Mouse (Mus musculus): ENCODE data around the gene Kdr.
A peak's percentile ranks its signal among the peaks of the same experiment; 100 is the strongest.

Kdr gene

DNA sequence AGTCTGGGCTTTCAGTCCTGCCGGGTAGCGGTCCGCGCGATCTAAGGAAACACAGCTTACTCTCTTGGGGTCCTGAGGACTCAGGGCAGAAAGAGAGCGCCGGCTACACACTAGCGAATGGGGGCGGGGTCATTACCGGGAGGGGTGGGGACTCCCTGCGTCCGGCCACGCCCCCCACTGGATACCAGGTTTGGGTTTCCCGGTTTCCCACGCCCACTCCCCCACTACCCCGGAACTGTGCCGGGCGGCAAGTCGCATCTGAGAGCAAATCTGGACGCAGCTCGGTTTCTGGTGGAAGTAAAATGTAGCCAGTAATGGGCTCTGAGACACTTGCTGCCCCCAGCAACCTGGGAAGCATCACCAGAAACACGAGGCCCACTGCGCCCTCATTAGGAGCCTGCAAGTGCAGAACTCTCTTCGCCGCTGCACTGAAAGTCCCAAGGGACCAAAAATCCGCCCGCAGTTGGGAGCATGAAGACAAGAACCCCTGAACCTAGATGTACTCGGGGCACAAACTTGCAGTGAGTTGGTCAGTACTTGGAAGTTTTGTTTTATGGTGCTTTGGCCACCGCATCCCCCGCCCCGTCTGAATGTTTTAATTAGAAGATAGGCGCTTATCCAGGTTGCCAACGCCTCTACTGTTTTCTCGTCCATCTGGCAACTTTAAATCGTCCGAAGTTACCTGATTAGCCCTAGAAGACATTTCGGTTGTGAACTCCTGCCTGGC lies at the start of gene Kdr:
TSS of gene Kdr (minus strand) at position 85 of the 727 bp plus-strand sequence.
- DNase-seq = no peak

DNA sequence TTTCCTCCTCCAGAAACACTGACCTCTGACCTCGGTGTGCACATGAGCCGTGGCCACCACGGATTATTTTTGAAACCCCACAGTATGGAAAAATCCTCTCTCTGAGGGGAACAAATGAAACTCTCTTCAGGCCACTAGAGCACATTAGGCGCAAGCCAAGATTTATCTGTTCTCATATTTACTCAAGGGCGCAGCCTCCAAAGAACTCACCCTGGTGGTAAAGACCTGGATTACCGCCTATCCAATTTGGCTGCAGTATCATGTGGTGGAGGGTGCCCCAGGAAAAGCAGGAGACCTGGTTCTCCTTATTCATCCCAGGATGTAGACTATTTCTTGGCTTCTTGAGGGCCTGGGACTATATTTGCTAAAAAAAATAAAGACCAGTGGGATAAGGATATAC lies 48.5 kb upstream of the Kdr start:
- DNase-seq = no peak

GRCm38 (mm10) chr5:76025996-76026665 lies 47.9 kb upstream of the Kdr start:
- peak; percentile 26 for DNase-seq

DNA sequence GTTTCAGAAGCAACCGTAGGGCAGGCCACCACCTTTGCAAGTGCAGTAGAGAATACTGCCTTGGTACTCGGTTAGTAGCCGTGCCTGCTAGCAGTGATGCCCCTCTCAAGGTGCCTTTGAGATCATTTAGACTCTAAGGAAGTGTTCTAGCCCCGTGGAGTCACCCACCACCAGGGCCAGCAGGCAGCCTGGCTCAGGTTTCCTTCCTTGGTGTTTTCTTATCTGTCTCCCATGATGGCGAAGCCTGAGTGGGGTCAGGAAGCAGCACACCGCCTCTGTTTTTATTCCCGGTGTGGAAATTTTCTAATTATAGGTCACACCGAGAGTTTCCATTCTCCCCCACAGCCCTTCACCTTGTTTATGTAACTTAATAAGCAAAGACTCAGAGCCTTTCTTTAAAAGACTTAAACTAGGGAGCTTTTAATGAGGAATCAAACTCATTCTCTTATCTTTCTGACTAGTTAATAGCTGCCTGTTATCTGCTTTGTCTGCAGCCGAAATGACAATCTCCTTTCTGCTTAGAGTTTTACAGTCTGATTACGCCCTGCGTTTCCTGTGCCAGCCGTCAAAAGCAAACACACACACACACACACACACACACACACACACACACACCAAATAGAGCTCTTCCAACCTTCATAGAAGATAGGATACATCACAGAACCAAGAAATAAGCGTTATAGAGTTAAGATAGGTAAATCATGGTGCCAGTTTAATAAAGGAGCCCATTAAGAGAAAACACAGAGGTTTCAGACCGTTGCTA lies 44.9 kb upstream of the Kdr start:
- DNase-seq = no peak

- no peak for DNase-seq
Measured at GRCm38 (mm10) chr5:76022436-76022835, 44.2 kb upstream of the Kdr start.

DNA sequence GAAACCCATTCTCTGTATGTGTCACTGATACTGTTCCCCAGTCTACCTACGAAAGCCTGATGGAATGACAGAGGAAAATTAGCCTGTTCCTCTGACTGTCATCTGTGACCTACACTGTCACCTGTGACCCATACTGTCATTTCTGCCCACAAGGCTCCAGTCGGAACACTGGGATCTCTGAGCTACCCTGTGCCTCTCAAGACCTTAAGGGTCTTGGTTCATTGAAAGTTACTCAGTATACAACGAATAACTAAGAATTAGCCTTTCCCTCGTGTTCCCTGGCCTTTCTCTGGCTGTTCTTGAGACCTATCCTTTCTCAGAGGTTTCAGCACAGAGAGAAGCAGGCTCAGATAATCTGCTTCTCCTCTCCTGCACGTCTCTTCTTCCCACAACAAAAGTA lies 40.1 kb upstream of the Kdr start:
- no peak for DNase-seq

DNA sequence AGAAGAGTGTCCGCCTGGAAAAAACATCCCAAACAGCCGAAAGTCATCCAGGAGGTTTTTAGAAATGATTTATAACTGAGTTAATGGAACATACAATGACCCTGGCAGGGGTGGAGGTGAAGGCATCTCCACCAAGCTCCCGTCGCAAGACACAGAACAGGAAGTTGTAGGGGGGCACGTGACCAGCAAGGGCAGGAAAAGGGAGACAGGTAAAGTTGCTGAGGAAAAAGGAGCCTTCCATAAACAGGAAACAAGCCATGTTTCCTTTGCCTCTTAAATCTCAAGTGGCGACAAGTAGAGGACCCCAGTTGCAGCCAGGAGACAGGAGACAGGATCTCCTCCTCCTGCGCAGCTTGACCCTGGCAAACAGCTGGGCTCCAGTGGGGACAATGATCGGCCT lies 37.8 kb upstream of the Kdr start:
- DNase-seq = no peak

- no peak for DNase-seq
Measured at GRCm38 (mm10) chr5:76013881-76014431, 35.7 kb upstream of the Kdr start.

GRCm38 (mm10) chr5:76006403-76006802 lies 28.1 kb upstream of the Kdr start:
- DNase-seq = no peak

- no peak for DNase-seq
Measured at GRCm38 (mm10) chr5:75990212-75990611, 12.0 kb upstream of the Kdr start.

DNA sequence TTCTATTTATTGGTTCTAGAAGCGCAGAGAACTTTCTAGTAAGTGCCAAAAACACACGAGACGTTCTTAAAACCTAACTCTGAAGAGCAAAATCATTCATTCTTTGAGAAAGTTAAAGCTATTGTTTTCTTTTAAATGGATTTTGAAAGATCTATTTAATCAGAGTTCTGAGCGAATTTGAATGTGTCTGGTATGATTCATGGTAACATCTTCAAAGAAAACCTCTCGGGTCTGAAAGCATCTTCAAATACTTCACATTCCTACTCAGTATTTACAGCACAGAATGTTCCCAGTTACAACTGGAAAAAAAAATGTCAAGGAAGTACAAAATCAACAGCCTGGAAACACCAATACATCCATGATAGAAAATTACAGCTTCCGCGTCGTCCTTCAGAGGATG lies 9.3 kb upstream of the Kdr start:
- DNase-seq = no peak

DNA sequence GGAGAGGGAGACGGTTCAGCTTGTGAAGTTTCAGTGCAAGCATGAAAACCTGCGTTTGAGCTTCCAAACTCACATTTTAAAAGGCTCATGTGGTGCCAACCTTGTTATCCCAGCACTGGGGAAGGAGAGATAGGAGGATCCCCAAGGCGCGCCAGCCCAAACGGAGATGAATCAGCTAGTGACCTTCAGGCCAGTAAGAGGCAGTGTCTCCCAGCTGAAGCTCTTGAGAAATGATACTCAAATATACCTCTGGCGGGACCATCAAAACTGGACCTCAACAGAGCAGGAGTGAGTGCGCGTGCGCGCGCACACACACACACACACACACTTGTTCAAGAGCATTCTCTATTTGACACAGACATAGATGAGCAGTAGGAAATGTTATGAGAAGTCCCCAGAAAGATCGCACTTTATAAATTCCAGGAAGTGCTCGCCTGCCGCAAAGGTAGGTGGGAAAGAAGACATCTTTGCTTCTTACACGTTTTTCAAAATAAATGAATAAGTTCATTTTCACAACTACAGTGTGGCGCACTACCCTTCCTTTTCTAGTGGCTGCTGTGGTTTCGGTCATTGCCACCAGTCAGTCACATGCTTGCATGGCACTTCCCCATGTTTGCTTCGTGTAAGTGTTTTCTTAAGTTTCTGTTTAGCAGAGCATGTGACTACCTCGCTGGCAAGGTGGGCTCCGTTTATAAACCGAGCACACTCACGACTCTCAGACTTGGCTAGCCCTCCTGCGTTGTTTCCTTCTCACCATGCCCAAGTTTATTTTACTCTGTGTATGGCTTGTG lies 2.5 kb upstream of the Kdr start:
- DNase-seq = no peak

GRCm38 (mm10) chr5:75979108-75979507 lies 850 bp upstream of the Kdr start:
- no peak for DNase-seq

GRCm38 (mm10) chr5:75977441-75978373 lies 551 bp downstream of the Kdr start:
- DNase-seq = no peak

GRCm38 (mm10) chr5:75976696-75977095 lies 1.6 kb downstream of the Kdr start:
- DNase-seq = no peak

DNA sequence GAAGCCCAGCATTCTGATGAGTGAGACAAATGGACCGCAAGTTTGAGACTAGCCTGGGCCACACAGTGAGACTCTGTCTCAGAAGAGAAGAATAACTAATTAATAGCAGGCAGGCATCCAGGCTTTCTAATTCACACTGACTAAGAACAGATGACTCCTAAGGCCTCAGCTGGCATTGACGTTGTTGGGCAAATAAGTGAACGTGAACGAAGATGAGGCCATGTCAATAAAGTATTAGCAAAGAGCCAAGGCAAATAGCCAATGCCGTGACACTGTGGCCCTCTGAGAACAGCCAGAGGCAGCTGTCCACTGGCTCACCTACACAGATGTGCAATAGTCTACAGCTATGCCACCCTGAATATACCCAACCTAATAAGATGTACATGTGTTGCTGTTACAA lies 2.9 kb downstream of the Kdr start:
- no peak for DNase-seq

DNA sequence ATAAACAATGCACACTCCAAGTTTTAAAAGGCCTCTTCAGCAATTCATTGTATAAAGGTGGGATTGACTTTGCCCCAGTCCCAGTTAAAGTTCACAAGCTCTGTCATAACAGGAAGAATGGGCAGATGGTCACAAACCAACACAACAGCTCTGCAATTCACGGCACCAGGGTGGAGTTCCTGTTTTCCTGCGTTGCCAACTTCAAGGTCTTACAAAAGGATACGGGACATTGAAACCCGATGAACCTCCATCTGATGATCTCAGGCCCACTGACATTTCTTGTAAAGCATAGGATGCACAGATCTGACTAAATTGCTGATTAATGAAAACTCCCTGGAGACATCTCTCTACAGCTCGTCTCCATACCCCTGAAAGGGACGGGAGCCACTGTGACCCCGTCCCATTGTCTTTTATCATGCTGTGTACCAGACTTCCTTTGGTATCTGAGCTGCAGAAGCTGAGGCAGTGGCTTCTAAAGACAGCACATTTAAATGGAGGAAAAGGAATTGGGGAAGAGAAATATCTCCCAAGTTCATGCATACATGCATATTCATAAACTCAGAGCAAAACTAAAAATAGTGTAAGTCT lies 3.6 kb downstream of the Kdr start:
- no peak for DNase-seq

GRCm38 (mm10) chr5:75969887-75970286 lies 8.4 kb downstream of the Kdr start:
- DNase-seq = no peak

- DNase-seq = no peak
Measured at GRCm38 (mm10) chr5:75962558-75962957, 15.7 kb downstream of the Kdr start.

- no peak for DNase-seq
Measured at GRCm38 (mm10) chr5:75961741-75962469, 16.4 kb downstream of the Kdr start.

DNA sequence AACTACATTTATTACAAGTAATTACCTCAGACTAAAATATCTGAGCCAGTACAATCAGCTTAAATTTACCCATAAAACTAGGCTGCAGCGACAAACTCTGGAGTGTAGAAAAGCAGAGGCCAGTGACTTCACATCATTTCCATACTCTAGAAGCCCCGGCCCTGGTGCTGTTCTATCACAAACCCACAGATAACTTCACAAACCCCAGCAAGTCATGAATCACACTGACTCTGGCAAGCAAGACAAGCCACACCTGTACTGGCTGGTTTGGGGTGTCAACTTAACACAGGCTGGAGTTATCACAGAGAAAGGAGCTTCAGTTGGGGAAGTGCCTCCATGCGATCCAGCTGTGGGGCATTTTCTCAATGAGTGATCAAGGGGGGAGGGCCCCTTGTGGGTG lies 18.4 kb downstream of the Kdr start:
- DNase-seq = no peak
